Mouse (Mus musculus) T-helper 17 cell (primary cell): ENCODE measurements around the gene Atf7.

Experiments
- in situ Hi-C, 2 experiments: fragments of 300-600 bp; cut with MboI, MseI; formaldehyde crosslinking; loops; 1 replicate in 1 of 2; 2 replicates in 1 of 2; pipeline ENCODE4 v1.15.1; 2025; ENCODE audit warnings: high pct_unique_total_duplicates in 2 of 2

The Atf7 gene

GRCm38 (mm10) chr15:102502254-102502840 lies 122.9 kb downstream of the Atf7 start:
- in situ Hi-C loops, result loop anchor here (10.0 to 25.0 kb wide), 2 partner anchors 418 to 735 kb away; partner anchors contain the start of genes Cbx5 (in 1 of the 2) and Hnrnpa1 (in 1 of the 2)

- in situ Hi-C loops, result loop anchor here (10.0 to 25.0 kb wide), 2 partner anchors 416 to 736 kb away; partner anchors contain the start of genes Cbx5 (in 1 of the 2) and Hnrnpa1 (in 1 of the 2)
Measured at GRCm38 (mm10) chr15:102501084-102501814, 124.0 kb downstream of the Atf7 start.

GRCm38 (mm10) chr15:102500479-102500878 lies 124.8 kb downstream of the Atf7 start:
- in situ Hi-C loops, result loop anchor here (10.0 to 25.0 kb wide), 2 partner anchors 416 to 737 kb away; partner anchors contain the start of genes Cbx5 (in 1 of the 2) and Hnrnpa1 (in 1 of the 2)

GRCm38 (mm10) chr15:102499851-102500250 lies 125.4 kb downstream of the Atf7 start:
- in situ Hi-C loops, result loop anchor here (10.0 to 25.0 kb wide), 2 partner anchors 415 to 737 kb away; partner anchors contain the start of genes Cbx5 (in 1 of the 2) and Hnrnpa1 (in 1 of the 2)

GRCm38 (mm10) chr15:102499370-102499769 lies 125.9 kb downstream of the Atf7 start:
- in situ Hi-C loops, result no loop called here

- in situ Hi-C loops, result no loop called here
Measured at GRCm38 (mm10) chr15:102498322-102498721, 126.9 kb downstream of the Atf7 start.

GRCm38 (mm10) chr15:102487664-102488063 lies 137.6 kb downstream of the Atf7 start:
- in situ Hi-C loops, result no loop called here

GRCm38 (mm10) chr15:102485853-102486252 lies 139.4 kb downstream of the Atf7 start:
- in situ Hi-C loops, result no loop called here

GRCm38 (mm10) chr15:102483136-102483535 lies 142.1 kb downstream of the Atf7 start:
- in situ Hi-C loops, result no loop called here
